Mouse (Mus musculus) heart, postnatal 14 days (tissue): ENCODE measurements at regions not wholly inside any gene's neighbourhood (a gene's known extent, or its start where the extent isn't known, plus 50 kb on each side); places are given as distances from the start of the nearest gene placed in this dataset.

ENCODE experiments used
- DNase-seq, 2 experiments: peaks; one replicate each; pipeline ENCODE4 v3.0.0; 2021 to 2022
- intact Hi-C: fragments of 180-260 bp; cut with DNase I; formaldehyde crosslinking; loops from one replicate; pipeline ENCODE4 v1.15.1; 2025

- DNase-seq, result no peak
- intact Hi-C loops, result no loop called here
Measured at GRCm38 (mm10) chr9:83326437-83327086, 114.4 kb downstream of the Lca5 start.

DNA sequence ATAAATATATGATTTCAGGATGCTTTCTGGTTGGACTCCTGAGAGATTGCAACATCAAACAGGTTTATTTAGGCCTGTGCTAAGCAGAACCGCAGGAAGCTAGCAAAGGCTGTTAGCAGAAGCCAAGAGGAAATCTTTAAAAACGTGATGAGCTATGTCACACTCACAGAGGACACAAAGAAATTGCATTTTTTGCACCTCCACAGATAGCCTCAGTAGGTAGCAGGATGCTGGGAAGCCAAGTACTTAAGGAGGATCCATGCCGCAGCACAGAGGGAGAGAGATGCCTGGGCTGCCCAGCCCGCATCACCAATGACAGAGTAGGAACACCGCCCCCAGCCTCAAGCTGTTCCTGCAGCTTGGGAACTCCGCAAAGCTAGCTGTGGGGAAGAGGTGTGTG is 115.0 kb downstream of the Lca5 start:
- no peak for DNase-seq
- intact Hi-C loops, result no loop called here

DNA sequence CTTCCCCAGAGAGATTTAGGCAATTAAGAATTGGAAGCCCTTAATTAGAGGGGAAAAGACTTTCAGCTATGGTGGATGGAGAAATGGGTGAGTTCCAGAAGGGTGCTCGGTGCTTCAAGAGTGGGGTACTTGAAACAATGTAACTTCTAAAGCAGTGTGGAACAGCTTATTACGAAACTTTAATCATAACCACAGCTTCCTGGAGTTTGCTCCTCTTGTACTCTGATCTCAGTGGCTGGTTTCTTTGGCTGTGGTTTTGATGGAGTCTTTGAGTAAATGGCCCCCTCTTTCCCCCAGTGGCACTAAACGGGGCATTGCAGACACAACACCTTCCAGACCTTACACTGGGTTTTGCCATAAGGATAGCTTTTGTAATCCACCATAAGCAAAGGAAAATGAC is 116.6 kb downstream of the Lca5 start:
- intact Hi-C loops, result no loop called here
- no peak for DNase-seq

DNA sequence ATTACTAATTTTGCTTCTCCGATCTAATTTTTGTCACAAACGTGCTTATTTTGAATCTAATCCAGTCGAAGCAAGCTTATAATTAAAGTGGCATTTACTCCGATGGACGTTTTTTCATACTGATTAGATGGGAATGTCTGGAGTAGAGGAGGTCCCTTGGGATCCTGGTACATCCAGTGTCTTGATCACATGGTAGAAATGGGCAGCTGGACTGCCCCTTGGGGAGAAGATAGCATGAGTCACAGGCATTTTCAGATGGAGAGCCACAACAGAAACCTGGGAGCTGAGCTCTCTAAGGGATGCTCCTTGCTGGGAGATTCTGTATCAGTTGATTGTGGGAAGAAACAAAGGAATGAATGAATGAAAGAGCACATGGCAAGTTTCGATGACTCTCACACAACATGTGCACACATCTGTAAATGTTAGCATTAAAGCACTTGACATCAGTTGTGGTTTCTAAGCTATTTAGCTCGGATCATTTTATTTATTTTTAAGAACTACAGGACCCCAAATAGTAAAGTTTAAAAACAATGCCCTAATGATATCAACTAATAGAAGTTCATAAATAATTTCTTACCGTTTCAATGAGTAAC is 117.8 kb downstream of the Lca5 start:
- DNase-seq, result no peak
- intact Hi-C loops, result no loop called here

- intact Hi-C loops, result no loop called here
- DNase-seq, result no peak
Measured at GRCm38 (mm10) chr9:83321793-83322192, 119.1 kb downstream of the Lca5 start.

GRCm38 (mm10) chr9:83320834-83321233 is 120.1 kb downstream of the Lca5 start:
- no peak for DNase-seq
- intact Hi-C loops, result no loop called here

DNA sequence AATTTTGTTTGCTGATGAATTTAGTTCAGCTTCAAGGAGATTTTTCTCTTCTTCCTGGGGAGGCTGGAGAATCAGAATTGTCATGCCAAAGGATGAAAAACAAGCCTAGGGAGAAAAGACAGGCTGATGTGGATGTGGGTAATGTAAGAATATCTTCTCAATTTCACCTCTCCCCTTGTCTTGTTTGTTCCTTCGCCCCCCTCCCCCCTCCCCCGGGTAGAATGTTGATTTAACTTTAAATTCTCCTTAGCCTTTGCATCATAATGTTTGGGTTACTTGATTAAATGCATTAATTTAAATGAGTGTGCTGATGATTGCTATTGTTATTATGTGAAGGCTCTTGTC is 124.1 kb downstream of the Lca5 start:
- no peak for DNase-seq
- intact Hi-C loops, result no loop called here

- peak; percentile 4 to 22 for DNase-seq
- intact Hi-C loops, result no loop called here
Measured at GRCm38 (mm10) chr9:83315941-83316817, 124.7 kb downstream of the Lca5 start.

DNA sequence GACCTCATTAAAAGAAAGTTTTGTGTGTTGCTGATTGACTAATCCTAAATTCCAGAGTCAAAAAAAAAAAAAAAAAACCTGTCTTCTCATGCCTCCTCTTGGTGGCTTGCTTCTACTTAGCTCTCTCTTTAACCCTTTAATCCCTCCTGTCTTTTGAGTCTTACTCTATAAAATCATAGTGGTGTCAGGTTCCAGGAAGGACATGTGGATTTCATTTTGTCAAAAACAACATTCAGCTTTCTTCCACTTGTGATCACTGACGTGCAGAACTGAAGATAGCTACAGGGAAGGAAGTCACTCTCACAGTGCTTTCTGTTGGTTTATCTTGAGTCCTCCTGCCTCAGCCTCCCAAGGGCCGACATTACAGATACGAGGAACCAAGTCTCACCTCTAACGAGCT is 132.2 kb downstream of the Lca5 start:
- intact Hi-C loops, result no loop called here
- no peak for DNase-seq

DNA sequence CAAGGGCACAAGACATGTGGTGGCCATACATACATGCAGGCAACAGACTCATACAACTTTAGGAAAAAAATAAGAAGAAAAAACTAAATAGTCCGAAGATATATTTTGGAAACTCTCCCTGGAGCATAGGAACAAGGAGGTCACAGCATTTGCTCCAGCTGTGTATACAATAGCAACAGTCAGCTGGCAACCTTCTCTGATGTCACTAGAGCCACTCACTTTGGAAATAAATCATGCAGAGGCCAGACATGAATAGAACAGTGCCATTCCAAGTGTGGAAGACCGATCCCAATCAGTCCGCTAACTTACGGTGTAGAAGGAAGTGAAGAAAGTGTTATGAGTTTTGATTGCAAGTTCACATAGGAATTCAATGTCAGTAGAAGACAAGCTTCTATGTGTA is 132.8 kb downstream of the Lca5 start:
- DNase-seq, result no peak
- intact Hi-C loops, result no loop called here

GRCm38 (mm10) chr9:83307349-83307938 is 133.5 kb downstream of the Lca5 start:
- DNase-seq, result no peak
- intact Hi-C loops, result no loop called here

DNA sequence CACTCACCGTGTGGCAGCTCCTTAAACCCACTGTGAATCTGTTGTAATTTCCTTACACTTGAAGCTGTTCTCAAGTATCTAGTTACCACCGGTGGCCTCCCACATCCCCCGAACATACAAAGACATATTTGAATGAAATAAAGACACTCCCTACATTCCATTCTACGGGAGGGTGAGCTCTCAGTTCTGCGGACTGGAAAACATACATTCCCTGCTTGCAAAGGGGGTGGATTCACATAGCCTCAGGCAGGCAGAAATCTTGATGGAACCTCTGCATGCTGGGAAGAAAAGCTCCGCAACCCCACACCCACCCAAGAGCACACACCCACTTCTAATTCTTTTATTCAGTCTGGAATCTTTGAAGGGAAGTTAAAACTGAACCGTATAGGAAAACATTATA is 136.0 kb downstream of the Lca5 start:
- intact Hi-C loops, result no loop called here

DNA sequence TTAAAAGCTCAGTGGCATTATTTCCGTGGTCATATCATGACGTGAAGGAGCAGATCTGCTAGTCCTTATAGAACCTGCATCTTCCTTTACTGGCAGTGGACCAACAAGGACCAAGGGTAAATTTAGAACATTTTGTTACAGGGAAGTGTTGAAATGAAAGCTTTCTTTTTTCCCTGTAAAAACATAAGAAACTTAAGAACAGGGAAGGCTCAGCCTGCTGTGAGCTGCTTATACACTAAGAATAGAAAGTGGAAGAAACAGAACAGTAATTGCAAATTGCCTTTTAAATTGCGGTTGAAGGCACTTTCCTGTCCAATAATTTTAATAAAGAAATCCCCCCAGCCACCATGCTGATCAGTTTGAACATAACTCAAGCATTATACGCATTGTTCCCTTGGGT is 140.4 kb downstream of the Lca5 start:
- intact Hi-C loops, result no loop called here

More for the DNA sequence above, 136.0 kb downstream of the Lca5 start:
- DNase-seq, result no peak

DNA sequence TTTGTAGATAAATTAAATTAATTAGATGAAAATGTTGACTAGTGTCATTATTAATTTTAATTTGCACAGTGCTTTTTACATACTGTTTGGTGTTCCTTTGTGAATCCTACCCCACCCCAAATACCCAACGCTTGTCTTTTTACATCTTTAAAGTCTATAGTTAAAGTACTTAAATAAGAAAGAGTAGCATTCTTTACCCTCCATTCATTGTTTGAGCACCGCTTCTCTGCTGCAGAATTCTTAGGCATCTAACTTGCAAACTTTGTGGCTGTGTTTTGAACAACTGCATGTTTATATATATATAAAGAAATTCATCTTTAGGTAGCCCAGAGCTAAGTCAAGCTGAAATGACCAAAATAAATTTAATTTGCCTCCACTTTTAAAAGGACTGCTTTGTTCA is 140.9 kb downstream of the Lca5 start:
- no peak for DNase-seq
- intact Hi-C loops, result no loop called here

More for the DNA sequence above, 140.4 kb downstream of the Lca5 start:
- no peak for DNase-seq

DNA sequence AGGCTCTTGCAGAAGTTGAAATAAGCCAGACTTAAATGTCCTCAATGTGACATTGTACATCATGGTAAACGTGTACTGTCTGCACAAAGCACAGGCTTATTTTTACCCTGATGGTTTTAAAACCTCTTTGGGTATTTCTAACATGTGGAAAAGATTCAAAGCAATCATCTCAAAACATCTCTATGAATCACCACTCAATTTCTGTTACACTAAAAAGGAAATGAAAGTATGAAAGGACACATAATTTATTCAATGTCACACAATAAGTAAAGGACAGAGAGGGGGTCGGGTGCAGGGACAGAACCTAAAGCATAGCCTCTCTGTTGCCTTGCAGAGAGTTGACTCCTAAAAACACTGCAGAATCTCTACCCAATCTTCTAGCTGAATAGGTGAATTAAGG is 141.3 kb downstream of the Lca5 start:
- no peak for DNase-seq
- intact Hi-C loops, result no loop called here

- intact Hi-C loops, result no loop called here
- no peak for DNase-seq
Measured at GRCm38 (mm10) chr9:83295453-83295852, 145.5 kb downstream of the Lca5 start.

GRCm38 (mm10) chr9:83294441-83294840 is 146.5 kb downstream of the Lca5 start:
- no peak for DNase-seq
- intact Hi-C loops, result no loop called here

- intact Hi-C loops, result no loop called here
- DNase-seq, result no peak
Measured at GRCm38 (mm10) chr9:83284097-83284496, 137.6 kb upstream of the Hmgn3 start.

DNA sequence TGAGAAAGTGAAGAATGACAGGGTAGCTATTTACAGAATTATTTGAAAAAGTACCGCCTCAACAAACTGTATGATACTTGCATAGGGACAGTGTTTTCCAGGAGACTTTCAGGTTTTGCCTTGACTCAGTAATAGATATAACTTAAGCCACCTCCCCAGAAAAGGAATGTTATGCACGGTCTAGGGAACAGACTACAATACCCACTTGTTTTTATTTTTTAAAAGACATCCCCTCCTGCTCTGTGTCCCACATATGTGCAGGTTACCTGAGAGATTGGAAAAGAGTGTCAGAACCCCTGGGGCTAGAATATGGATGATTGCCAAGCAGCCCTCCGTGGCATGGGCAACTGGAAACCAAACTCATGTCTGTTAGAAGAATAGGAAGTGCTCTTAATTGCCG is 137.2 kb upstream of the Hmgn3 start:
- intact Hi-C loops, result no loop called here
- no peak for DNase-seq

- no peak for DNase-seq
- intact Hi-C loops, result no loop called here
Measured at GRCm38 (mm10) chr9:83283249-83283648, 136.8 kb upstream of the Hmgn3 start.

DNA sequence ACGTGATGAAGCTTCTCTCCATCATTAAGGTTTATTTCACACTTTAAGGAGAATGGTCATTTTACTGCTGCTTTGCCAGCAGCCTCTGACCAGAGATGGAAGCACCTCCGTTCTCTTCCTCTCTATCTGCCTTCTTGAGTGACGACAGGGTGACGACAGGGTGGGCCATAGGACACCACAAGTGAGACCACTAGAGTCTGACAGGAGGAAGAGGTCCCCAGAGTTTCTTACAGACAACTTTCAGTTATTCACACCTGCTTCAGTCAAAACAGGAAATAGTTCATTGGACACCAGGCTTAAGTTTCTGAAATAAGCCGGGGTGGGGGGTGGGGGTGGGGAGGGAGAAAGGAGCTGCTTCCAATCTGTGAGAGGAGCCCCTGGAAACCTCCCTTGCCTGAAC is 131.3 kb upstream of the Hmgn3 start:
- intact Hi-C loops, result no loop called here
- DNase-seq, result no peak

DNA sequence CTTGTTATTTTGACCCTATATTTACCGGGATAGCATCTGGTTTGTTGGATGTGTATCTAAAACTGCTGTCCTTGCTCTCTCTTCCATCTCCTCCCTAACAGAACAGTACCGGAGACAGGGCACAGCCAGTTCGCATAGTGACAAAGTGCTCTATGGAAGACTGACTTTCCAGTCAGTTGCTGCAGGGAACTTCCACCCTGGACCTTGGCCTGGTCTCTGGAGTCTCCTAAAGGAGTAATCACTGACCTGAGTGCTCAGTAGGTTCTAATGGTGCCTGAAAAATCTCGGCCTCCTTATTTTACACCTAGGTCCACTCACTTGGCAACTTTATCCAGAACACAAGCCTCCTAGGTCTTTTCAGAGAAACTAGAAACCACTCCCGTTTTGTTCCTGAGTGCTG is 130.9 kb upstream of the Hmgn3 start:
- intact Hi-C loops, result no loop called here
- DNase-seq, result no peak
